Mouse (Mus musculus): ENCODE measurements around the gene Bmper.
A peak's percentile ranks its signal among the peaks of the same experiment; 100 is the strongest.

The Bmper gene

GRCm38 (mm10) chr9:23300376-23300775, 77.5 kb downstream of the Bmper start:
- DNase-seq (ENCODE audit: low spot score) = no peak

DNA sequence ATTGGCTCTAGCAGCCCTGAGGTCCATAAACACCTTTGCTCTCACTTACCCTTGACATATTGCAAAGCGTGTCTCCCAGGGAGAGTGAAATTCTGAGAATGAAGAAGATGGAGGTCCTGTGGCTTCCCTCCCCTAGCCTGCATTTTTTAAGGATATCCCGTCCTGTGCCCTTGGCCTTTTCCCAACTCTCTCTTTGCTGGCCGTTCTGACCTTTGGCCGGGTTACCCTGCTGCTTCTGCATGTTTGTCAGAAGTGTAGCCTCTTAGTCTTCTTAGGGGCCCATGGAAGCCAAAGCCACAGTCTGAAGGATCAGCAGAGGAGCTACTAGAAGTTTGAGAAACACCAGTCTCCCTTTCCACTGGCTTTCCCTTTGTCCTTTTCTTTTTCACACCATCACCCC, 82.8 kb downstream of the Bmper start:
- DNase-seq (ENCODE audit: low spot score) = no peak

GRCm38 (mm10) chr9:23306226-23306625, 83.3 kb downstream of the Bmper start:
- no peak for DNase-seq (ENCODE audit: low spot score)

- no peak for DNase-seq (ENCODE audit: low spot score)
These were observed 85.0 kb downstream of the Bmper start for GRCm38 (mm10) chr9:23307835-23308234.

- no peak for DNase-seq (ENCODE audit: low spot score)
These were observed 88.1 kb downstream of the Bmper start for GRCm38 (mm10) chr9:23310953-23311352.

DNA sequence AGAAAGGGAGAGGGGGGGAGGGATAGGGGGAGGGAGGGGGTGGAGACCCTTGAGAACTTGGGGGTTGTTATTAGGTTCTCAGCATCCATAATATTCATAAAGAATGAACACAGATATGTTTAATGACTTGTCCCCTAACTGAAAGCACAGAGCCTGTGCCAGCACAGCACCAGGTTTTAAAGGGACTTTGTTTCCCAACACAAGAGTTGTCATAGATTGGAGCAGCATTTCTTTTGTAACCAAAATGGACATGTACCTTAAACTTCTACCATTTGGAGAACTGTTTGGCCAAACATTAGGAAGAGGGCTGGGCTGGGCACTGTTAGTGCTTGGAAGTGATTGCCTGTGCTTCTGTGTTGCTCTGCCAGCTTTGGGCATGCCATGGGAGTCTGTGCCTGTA, 89.1 kb downstream of the Bmper start:
- DNase-seq (ENCODE audit: low spot score) = no peak

DNA sequence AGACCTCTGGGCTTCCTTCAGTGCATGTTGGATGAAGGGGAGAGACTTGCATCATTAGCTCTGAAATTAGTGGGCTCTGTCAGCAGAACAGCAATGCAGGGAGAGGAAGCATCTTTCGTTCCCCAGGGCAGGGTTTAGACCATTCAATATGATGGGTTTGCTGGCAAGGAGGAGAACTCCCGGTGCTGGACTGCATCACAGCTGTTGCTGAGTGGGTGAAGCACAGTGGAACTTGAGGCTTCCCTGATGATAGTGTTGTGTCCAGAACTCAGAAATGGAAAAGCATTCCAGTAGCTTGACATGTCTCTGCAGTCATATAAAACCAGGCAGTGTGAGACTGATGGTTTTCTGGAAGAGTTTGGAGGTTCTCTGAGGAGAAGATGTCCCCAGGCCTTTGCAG, 90.0 kb downstream of the Bmper start:
- DNase-seq (ENCODE audit: low spot score) = no peak

- DNase-seq (ENCODE audit: low spot score) = no peak
These were observed 92.9 kb downstream of the Bmper start for GRCm38 (mm10) chr9:23315631-23316330.

DNA sequence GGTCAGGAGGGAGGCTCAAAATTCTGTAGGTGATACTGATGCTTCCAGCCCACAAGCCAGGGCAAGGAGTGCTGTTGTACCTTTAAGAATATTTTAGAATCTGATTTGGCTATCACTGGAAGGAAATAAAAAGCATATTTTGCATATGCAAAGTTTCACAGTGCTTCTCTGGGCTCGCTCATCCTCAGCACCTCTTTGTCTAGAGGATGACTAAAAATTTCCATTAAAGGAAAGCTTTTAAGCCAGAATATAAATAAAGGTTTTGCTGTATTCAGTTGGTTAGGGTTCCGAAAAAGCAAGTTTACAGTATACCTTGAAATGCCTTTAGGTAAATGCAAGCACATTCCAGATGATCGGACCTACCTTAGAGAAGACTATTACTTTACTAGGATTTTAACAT, 105.0 kb downstream of the Bmper start:
- DNase-seq (ENCODE audit: low spot score) = no peak

GRCm38 (mm10) chr9:23333041-23333622, 110.3 kb downstream of the Bmper start:
- no peak for DNase-seq (ENCODE audit: low spot score)

GRCm38 (mm10) chr9:23340551-23340950, 117.7 kb downstream of the Bmper start:
- DNase-seq (ENCODE audit: low spot score) = no peak

DNA sequence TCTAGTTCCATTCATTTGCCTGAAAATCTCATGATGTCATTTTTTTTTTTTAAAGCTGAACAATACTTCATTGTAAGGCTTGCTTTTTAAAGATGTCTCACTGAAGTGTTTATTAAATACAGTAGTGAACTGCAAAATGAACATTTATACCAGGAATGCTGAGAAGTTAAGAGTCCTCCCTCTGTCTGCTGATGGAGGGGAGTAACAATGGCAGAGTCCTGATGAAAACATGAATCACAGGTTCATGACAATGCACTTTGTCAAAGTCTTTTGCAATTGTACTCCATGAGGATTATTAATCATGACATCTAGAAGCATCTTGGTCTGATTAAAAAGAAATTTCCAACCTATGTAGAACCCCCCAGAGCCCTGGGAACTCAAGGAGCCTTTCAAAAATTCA, 118.4 kb downstream of the Bmper start:
- no peak for DNase-seq (ENCODE audit: low spot score)

DNA sequence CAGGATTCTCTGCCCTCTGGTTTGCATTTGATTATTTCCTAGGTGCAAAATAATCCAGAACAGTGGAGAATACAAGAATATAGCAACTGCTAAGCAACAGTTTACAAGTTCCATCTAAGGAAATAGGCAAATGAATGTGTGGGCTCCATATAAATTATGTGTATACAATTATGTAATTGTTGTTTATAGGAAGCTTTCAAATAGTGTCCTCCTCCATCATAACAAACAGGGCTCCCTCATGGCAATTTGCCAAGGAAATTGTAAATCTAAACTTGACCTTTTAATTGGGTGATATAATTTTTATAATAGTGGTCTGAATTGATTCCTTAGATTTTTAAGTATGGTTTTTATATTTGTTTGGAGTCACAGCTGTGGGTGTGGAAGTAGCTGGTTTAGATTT, 121.5 kb downstream of the Bmper start:
- no peak for DNase-seq (ENCODE audit: low spot score)

DNA sequence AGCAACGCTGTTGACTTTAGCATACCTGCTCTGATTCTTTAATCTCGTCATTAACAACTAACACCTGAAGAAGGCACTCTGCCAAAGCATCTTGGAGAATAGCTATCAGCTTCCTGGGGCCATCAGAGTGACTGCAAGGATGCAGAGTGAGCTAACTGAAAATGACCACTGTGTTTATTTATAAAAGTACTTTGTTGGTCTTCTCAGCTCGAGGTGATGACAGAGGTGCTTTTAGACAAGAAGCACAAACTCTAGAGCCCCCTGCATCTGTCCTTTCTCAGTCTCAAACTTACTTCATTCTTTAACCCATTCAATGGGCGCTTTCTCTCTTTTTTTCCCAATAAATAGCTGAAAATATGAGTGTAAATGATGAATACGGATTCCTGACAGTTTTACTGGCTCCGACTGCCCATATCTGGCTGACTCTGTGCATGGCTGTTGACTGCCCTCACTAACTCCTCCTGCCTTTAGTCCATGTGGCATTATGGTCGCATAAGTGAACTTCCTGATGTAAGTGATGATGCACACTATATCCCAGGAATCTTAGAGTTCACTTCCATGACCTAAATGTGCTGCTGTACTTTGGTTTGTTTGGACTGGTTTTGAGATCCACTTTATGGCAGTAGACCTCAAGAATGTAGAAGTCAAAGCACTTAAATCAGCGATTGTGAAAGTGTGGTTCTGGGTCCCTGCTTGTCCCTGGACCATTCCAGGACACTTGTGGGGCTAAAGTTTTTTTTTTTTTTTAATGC, 122.4 kb downstream of the Bmper start:
- no peak for DNase-seq (ENCODE audit: low spot score)

DNA sequence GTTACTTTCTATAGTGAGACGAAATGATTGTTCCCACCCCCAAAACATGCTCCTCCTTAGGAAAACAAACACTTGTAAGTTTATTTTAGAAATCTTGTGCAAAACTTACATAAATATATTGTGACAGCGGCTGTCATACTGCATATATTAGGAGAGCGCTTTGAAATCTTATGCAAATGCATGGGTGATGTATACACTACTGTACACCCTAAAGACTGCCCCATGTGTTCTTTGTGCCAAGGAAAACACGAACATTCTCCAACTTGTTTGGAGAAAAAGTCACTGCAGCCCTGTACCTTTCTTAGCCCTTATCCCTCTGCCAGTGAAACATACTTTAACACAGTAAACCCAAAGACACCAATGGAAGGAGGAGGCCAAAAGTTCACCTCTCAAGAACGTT, 126.7 kb downstream of the Bmper start:
- DNase-seq (ENCODE audit: low spot score) = no peak

- no peak for DNase-seq (ENCODE audit: low spot score)
These were observed 128.5 kb downstream of the Bmper start for GRCm38 (mm10) chr9:23351400-23351799.

DNA sequence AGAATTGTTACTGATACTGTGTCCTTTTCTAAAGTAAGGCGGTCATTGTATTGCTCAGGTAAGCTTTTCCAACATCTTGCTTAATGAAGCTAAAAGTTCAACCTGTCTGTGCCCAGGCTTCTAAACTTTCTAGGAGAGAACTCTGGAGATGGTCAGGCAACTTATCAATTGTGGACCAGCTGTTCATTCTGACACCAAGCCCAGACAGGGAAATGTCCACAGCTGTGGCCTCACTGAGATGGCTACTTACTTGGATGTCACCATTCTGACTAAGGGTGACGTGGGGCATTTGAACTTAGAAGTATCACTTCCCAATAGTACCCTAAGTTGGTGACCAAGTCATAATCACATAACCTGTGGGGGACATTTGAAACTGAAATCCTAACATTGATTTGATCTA, 129.5 kb downstream of the Bmper start:
- no peak for DNase-seq (ENCODE audit: low spot score)

GRCm38 (mm10) chr9:23354201-23354820, 131.4 kb downstream of the Bmper start:
- DNase-seq (ENCODE audit: low spot score) = no peak

DNA sequence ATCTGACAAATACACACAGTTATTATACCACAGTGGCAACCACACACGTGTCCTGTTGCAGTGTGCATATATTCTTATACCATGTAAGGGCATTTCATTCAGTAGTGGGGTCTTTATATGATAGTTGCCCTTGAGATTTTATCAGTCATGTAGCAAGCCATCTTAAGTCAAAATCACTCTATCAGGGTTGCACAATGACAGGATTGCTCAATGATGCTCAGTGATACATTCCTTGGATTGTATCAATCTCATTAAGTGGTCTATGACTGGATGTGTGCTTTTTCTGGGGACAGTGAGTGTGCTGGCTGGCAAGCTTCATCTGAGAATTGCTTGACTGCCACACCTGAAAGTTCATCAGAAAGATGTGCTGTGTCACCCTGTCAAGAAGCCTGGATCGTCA, 135.2 kb downstream of the Bmper start:
- DNase-seq (ENCODE audit: low spot score) = no peak

DNA sequence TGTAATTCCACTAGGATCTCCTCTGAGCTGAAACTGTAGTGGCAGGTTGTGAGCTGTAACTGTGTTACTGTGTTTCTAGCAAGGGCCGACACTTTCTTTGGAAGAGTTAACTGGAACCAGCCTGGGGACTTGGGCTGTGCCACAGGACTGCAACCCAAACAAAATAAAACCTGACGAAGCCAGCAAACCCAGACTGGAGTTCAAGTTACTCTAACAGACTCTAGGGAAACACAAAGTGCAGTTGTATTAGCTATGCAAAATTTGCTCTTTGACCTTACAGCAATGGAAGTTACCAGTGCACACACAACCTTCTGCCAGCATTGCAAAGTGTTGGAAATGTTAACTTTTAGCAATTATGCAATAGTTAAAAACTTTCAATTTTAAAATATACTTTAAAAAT, 140.3 kb downstream of the Bmper start:
- peak; percentile 27 for DNase-seq (ENCODE audit: low spot score)

GRCm38 (mm10) chr9:23363540-23363939, 140.7 kb downstream of the Bmper start:
- peak; percentile 15 for DNase-seq (ENCODE audit: low spot score)

DNA sequence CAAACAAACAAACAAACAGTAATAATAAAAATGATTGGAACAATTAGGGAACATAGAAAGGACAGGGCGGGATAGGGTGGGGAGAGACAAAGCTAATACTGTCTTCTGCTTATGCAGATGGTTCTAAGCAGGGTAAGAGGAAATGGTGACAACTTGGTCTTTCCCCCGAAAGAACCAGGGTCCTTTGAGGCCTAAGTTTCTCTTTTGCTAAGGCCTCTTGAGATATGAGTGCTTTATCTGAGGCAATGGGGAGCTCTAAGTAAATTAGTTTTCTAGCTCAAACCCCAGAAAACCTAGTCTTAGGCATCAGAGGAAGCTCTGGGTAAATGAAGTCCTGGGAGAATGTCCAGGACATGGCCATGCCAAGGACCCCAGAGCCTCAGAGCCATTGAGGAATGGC, 141.2 kb downstream of the Bmper start:
- no peak for DNase-seq (ENCODE audit: low spot score)

- no peak for DNase-seq (ENCODE audit: low spot score)
These were observed 145.2 kb downstream of the Bmper start for GRCm38 (mm10) chr9:23368124-23368523.

Measured in embryo, embryonic 10.5 days (tissue).